Mouse (Mus musculus) layer of hippocampus, postnatal 10 days (tissue): ENCODE data around the gene Psmb9. TPM values are rescaled to one million over a fixed set of nuclear protein-coding genes. Genes with fewer than 3 reads are reported as not detected.

Source experiments
- DNase-seq, 2 experiments: peaks; one replicate each; pipeline ENCODE4 v3.0.0; 2021; ENCODE audit warnings: low spot score in 2 of 2
- total RNA-seq, 2 experiments: library from RNA; stranded (reverse); gene quantifications; 2 replicates each; pipeline ENCODE4 v1.2.3; 2021

Psmb9 gene
- total RNA-seq, 2 experiments from 2014 or later: 1.4 to 1.9 TPM

DNA sequence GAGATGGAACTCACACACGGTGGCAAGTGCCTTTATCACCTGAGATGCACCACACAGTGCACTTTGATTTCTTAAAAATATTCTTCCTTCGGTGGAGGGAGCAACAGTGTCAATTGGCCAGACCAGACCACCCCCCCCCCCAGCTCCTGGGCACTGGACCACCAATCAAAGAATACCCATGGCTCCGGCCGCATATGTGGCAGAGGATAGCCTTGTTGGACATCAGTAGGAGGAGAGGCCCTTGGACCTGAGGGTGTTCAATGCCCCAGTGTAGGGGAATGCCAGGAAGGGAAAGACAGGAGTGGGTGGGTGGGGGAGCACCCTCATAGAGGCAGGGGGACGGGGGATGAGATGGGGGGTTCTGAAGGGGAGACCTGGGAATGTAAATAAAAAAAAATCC is 19.2 kb upstream of the Psmb9 start:
- no peak for DNase-seq

DNA sequence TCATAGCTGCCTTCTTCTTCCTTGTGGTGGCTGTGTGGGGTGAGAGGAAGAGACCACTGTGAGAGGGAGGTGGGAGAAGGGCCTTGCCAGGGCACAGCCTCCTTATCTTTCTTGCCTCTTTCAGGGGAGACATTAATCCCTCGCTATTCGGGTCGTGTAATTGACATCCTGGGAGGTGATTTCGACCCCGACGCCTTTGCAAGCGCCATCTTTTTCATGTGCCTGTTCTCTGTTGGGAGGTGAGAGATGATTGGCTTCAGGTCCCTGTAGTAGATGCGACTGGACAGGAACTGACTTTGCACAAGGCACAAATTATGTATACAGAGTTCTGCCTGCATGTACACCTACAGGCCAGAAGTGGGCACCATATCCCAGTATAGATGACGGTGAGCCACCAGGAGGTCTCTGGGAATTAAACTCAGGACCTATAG is 18.2 kb upstream of the Psmb9 start:
- no peak for DNase-seq

DNA sequence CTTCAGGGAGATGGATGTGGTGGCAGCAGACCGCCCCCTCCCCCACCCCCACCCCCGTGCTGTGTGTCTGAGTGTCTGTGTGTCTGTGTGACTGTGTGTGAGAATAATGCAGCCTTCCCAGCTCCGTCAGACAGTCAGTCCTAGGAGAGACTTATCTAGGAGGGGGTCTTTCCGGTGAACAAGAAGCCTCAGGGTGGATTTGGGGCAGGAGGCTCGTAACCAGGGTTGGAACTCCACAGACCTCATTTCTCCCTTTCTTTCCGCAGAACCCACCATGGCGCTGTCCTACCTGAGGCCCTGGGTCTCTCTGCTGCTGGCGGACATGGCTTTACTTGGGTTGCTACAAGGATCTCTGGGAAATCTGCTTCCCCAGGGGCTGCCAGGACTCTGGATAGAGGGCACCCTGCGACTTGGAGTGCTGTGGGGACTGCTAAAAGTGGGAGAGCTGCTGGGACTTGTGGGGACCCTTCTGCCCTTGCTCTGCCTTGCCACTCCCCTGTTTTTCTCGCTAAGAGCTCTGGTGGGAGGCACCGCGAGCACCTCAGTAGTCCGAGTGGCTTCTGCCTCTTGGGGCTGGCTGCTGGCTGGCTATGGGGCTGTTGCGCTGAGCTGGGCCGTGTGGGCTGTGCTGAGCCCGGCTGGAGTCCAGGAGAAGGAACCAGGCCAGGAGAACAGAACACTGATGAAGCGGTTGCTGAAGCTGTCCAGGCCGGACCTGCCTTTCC is 17.6 kb upstream of the Psmb9 start:
- no peak for DNase-seq

DNA sequence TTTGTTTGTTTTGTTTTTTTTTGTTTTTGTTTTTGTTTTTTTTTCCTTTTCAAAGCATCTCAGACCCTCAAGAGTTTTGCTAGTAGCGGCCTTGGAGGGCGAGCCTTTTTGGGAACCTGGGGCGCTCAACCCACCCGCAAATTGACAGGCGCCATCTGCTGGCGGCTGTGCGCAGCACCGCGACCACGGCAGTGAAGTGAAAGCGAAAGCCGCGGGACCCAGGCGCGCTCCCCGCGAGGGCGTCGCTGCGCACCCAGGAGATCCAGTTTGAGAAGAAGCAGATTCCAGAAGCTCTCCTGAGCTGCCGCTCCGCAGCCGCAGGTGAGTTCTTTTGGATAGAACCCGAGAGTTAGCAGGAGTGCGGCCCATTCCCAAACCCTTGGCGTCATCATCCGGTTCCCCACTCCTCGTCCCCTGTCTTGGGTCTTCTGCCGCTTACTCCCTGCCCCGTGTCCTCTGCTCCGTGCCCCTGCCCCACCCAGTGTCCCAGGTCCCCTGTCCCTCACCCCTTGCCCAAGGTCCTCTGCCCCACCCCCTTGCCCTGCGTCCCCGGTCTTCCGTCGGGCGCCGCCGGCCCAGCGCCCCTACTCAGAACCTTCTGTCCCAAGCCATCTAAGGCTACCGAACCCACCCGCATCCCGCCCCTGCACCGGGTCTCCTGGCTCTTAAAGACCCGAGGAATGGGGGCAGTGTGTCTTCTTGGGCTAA is 16.9 kb upstream of the Psmb9 start:
- DNase-seq: peak; percentile 92

DNA sequence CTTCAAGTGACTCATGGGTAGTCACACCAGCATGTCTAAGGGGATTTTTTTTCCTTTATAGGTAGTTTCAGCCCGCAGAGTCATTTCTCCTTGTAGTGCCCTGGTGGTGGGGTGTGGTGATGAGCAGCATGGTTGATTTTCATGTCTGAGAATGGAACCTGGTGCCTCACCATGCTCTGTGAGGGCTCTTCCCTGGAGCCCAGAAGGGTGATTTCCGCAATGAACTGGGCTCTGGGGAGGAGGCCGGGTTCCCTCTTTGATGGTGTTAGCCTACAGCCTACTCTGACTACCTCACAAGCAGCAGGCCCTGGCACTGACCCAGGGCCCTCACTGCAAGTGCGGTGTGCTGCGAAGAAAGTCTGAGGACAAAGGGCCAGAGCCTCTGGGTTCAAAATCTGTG is 15.9 kb upstream of the Psmb9 start, which contains the start of gene Tap2:
Gene Tap2, plus strand, starts transcription at position 84 of the 400 bp plus-strand sequence.
- no peak for DNase-seq

DNA sequence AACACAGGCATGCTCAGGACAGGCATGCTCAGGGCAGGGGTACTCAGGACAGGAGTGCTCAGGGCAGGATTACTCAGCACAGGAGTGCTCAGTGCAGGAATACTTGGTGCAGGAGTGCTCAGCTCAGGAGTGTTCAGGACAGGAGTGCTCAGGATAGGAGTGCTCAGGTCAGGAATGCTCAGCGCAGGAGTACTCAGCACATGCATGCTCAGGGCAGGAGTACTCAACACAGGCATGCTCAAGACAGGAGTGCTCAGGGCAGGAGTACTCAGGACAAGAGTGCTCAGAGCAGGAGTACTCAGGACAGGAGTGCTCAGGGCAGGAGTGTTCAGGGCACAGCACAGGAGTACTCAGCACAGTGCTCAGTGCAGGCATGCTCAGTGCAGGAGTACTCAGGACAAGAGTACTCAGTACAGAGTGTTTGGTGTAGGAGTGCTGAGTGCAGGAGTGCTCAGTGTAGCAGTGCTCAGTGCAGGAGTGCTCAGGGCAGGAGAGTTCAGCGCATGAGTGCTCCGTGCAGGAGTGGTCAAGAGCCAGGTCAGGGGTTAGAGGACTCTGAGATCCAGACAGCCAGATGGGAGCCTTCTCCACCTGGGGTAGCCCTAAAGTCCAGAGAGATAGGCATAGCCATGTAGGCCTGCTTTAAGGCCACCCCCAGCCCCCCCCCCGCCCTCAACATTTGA is 15.3 kb upstream of the Psmb9 start:
- DNase-seq: no peak

DNA sequence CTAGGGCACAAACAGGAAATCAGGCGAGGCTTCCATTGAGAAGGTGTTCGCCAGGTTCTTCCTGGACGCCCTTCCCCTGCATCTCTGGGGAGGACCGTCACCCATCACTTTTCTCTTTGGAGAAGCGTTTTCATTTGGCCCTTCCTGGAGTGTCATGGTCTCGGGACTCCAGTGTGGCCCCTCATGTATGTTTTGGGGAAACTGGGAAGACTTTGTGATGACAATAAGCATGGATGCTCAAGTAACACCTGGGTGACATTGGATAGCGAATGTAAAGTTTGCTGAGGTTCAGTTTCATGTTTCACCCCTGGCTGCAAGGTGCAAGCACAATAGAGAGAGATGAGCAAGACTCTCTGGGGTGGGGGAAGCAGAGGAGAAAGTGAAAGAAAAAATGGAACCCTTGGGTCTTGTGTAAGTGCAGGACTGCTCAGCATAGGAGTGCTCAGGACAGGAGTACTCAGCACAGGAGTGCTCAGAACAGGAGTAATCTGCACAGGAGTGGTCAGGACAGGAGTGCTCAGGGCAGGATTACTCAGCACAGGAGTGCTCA is 14.0 kb upstream of the Psmb9 start:
- no peak for DNase-seq

DNA sequence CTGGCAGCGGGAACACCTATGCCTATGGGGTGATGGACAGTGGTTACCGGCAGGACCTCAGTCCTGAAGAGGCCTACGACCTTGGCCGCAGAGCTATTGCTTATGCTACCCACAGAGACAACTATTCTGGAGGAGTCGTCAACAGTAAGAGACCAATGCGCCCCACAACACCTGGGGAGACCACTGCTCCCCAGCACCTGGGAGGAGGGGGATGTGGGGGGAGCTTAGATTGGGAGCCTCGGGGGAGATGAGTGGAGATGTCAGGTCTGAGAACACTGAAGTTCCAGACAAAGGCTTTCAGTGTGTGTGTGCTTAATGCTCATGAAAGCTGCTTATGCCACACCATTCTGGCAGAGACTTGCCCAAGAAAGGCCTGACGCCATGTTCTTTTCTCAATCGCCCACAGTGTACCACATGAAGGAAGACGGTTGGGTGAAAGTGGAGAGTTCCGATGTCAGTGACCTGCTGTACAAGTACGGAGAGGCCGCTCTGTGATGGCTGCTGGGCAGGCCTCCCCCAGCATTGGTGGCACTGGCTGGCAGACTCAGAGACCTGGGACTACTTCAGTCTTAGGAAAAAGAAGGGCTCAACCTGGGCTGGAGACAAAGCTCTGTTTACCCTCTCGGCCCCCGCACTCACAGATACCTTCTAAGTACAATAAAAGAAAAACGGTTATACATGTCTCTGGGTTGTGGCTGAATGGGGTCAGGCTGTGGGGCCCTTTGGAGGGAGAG is 13.4 kb upstream of the Psmb9 start:
- DNase-seq: no peak

DNA sequence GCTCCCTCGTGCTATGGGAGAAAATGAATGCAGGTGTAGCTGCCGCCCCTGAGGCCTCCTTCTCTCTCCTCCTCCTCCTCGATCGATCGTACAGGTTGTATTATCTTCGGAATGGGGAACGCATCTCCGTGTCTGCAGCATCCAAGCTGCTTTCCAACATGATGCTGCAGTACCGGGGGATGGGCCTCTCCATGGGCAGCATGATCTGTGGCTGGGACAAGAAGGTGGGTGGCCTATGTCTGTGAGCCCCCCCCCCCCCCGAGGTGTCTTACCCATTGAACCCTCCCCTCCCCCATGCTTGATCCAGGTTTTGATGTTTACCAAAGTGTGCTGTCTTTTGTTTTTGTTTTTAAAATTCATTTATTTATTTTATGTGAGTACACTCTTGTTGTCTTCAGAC is 12.5 kb upstream of the Psmb9 start:
- DNase-seq: no peak

DNA sequence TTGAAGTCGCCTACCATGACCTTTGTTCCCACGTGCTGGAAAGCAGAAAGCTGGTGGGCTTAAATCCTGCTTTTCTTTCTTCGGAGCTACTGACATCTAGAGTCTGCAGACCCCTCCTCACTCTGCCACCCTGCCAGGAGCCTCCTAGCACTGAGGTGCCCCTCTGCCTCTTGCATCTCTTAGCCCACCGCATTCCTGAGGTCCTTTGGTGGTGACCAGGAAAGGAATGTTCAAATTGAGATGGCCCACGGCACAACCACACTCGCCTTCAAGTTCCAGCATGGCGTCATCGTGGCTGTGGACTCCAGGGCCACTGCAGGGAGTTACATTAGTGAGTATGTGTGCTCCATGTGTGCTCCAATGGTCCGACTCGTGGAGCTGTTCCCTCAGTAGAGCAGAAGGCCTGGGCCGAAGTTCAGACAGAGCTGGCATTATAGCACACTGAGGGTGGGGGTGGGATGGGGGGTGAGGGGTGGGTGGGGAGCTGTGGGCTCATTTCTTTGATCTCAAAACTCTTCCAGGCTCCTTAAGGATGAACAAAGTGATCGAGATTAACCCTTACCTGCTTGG is 11.6 kb upstream of the Psmb9 start:
- no peak for DNase-seq

DNA sequence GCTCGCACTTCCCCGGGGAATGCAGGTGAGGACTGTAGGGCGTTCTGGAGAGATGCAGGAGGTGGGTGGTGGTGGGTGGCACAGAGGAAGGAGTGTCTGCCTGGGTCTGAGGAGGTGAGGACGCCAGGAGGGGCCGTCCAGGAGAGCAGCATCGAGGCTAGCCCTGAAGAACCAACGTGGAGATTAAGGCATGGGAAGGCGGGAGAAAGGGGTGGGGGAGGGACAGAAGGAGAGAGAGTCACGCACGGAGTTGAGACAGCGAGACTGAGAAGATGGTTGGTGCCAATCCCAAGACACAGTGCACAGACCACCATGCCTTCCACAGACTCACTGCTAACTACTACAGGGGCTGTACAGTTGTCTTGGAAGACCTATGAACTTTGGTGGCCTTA is 11.0 kb upstream of the Psmb9 start:
- no peak for DNase-seq

DNA sequence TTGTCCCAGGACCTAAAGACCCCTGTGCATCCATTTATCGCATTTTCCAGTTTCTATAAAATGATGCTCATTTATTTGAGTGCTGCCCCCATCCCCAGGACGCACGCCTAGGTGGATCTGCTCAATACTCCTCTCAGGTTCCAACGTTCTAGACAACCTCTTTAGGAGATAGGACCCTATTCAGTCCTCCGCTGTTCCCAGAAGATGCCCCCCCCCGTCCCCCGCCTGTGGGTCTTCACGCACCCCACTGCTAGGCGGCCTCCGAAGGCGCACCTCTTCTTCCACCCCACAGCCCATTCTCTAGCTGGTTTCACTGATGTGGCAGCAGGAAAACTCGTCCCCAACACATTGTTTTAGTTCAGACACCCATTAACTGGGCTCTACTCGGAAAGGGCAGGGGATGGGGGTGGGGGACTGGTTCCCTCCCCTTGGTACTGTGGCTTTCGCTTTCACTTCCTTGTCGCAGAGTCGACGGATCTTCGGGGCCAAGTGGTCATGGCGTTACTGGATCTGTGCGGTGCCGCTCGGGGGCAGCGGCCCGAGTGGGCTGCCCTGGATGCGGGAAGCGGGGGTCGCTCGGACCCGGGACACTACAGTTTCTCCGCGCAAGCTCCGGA is 10.4 kb upstream of the Psmb9 start:
- peak; percentile 21 to 33 for DNase-seq

DNA sequence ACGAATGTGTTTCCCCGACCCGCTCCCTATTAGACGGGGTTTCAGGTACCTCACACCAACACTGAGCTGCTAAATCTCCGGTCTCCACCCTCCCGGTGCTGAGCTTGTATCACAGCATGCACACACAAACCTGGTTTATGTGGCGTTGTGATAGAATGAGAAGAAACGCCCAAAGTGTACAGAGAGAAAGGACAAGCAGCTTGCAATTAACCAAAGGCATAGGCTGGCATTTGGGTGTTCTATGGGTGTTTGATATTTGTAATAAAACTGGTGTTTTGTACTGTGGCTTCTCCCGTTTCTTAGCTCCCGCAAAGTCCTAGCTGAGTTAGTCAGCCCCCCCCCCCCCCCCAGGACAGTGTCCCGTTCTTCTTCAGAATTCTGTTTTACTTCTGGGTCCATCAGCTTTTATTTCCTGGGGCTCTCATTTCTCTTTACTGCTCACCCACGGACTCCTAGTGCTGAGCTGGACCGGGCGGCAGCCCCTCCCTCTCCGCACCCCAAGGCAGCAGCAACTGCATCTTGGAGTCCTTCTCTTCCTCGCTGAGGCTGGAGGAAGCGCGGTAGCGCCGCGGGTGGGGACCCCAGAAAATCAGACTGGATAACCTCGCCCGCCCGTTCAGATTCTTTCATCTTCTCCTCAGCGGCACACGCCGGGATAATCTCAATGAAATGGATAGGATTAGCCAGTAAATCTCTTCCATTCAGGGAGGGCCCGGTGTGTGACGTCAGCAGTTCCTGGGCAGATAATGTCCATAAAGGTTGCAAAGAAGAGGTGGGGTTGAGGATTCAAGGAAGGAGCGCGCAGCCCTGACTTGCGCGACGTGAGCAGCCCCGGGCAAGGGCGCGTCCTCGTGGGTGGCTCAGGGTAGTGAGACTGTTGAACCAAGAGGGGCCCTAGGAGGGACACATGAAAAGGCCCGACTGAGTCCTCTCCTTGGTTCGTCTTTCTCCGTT is 9.7 kb upstream of the Psmb9 start, which contains the start of gene Psmb8:
Gene Psmb8, plus strand, starts transcription at position 781 of the 954 bp plus-strand sequence.
- DNase-seq: peak; percentile 86 to 87

DNA sequence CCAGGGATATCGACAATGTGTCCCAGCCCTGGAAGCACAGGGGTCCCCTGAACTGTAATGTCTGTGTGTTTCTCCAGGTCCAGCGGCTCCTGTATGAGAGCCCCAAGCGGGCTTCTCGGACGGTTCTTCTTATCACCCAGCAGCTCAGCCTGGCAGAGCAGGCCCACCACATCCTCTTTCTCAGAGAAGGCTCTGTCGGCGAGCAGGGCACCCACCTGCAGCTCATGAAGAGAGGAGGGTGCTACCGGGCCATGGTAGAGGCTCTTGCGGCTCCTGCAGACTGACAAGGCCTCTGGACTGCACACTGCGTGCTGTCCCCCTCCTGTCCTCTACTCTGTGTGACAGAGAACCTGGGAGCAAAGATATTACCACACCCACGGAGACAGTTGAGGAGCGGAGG is 8.9 kb upstream of the Psmb9 start:
- DNase-seq: no peak

DNA sequence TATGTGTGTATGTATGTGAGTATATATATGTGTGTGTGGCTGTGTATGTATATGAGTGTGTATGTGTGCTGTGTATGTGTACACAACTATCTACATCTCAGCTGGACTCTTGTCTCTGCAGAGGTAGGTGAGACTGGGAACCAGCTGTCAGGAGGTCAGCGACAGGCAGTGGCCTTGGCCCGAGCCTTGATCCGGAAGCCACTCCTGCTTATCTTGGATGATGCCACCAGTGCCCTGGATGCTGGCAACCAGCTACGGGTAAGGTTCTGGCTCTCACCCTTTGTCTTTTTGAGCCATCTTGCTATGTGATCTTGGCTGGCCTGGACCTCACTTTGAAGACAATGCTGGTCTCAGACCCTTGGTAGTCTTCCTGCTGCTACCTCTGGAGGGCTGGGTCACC is 7.2 kb upstream of the Psmb9 start:
- no peak for DNase-seq

DNA sequence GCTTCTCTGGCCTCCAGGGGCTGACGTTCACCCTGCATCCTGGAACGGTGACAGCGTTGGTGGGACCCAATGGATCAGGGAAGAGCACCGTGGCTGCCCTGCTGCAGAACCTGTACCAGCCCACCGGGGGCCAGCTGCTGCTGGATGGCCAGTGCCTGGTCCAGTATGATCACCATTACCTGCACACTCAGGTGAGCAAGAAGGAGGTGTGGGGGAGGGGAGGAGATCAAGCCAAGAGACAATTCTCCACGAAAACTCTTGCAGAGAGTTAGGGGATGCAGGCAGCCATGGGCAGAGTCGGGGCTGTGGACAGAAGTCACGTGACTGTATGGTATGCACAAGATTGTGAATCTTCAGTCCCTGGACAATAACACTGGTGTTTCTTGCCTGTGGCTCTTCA is 5.9 kb upstream of the Psmb9 start:
- no peak for DNase-seq

DNA sequence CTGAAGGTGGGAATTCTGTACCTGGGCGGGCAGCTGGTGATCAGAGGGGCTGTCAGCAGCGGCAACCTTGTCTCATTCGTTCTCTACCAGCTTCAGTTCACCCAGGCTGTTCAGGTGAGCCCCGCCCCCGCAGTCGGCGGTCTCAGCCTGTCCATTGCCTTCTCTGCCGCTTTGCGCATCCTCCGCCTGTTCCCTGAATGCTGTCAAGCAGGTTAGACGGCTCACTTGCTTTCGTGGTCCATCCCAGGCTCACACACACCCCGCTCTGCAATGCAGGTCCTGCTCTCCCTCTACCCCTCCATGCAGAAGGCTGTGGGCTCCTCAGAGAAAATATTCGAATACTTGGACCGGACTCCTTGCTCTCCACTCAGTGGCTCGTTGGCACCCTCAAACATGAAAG is 5.3 kb upstream of the Psmb9 start:
- DNase-seq: no peak

DNA sequence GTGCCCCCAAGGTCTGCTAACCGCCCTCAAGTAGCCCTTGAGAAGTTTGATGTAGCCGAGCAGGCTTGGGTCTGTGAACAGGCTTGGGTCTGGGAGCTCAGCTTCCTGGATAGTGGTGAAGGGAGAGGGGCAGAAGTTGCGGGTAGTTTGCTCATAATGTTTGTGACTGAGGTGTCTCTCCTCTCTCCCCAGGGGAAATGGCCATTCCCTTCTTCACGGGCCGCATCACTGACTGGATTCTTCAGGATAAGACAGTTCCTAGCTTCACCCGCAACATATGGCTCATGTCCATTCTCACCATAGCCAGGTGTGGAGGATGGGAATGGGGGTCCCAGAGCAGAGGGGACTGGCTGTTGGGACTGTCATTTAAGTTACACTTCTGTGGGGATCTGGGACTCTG is 1.4 kb upstream of the Psmb9 start:
- DNase-seq: no peak

DNA sequence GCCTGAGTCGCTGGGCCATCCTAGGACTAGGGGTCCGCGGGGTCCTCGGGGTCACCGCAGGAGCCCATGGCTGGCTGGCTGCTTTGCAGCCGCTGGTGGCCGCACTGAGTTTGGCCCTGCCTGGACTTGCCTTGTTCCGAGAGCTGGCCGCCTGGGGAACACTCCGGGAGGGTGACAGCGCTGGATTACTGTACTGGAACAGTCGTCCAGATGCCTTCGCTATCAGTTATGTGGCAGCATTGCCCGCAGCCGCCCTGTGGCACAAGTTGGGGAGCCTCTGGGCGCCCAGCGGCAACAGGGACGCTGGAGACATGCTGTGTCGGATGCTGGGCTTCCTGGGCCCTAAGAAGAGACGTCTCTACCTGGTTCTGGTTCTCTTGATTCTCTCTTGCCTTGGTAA is 446 bp upstream of the Psmb9 start:
- DNase-seq: peak; percentile 27 to 29
